ENCODE assay signal across 22 mouse cellular contexts in genomic region chr9:86599723-86600303, GRCm38 (mm10). TPM values are rescaled to one million over a fixed set of nuclear protein-coding genes. Genes with fewer than 3 reads are reported as not detected.
DNase-seq lines count a peak whose midpoint lies in the region; ATAC-seq and TF ChIP-seq lines count a peak whose summit lies in the region.
"Had no signal": no experiment of that assay in that cellular context is flagged by ENCODE, and none has a peak within 500 bp of the region (broad histone marks: within the 10 kb centered on the region; RNA-seq: fewer than 3 reads in every experiment).

No protein-coding gene starts in this region.

- H3K4me3 ChIP-seq in heart, embryonic 10.5 days = peak overlapping the region; percentile 16; the same call in 1 of the 2 replicates
- no peak overlapping the region for H3K4me3 ChIP-seq in lung, embryonic 16.5 days (ENCODE audit: low read length)
- H3K4me3 ChIP-seq in heart, embryonic 16.5 days (ENCODE audit: low read length) = no peak overlapping the region
- no peak overlapping the region for H3K4me3 ChIP-seq in intestine, postnatal 0 days (ENCODE audit: low read depth, low read length)
- H3K4me3 ChIP-seq: embryonic facial prominence, embryonic 13.5 days; hindbrain, embryonic 12.5 days; limb, embryonic 15.5 days; midbrain, embryonic 12.5 days; neural tube, embryonic 13.5 days; stomach, embryonic 15.5 days had no signal

- no peak overlapping the region for H3K9ac ChIP-seq in lung, embryonic 16.5 days (ENCODE audit: low read length)
- H3K9ac ChIP-seq in heart, embryonic 16.5 days (ENCODE audit: low read length) = peak overlapping the region; percentile 0; the same call in 1 of the 2 replicates
- H3K9ac ChIP-seq in intestine, postnatal 0 days (ENCODE audit: low read depth, low read length) = no peak overlapping the region
- H3K9ac ChIP-seq: embryonic facial prominence, embryonic 13.5 days; hindbrain, embryonic 12.5 days; limb, embryonic 15.5 days; midbrain, embryonic 12.5 days; neural tube, embryonic 13.5 days; stomach, embryonic 15.5 days had no signal

- H3K27me3 ChIP-seq in heart, embryonic 10.5 days (ENCODE audit: insufficient read depth, poor library complexity, severe bottlenecking) = no peaks in the 10 kb centered on the region
- H3K27me3 ChIP-seq in lung, embryonic 16.5 days (ENCODE audit: control insufficient read depth, insufficient read depth, low read depth, low read length) = no peaks in the 10 kb centered on the region
- no peaks in the 10 kb centered on the region for H3K27me3 ChIP-seq in heart, embryonic 16.5 days (ENCODE audit: control insufficient read depth, insufficient read depth, low read length)
- no peaks in the 10 kb centered on the region for H3K27me3 ChIP-seq in intestine, postnatal 0 days (replicated peaks; ENCODE audit: control insufficient read depth, insufficient read depth, low read length)
- H3K27me3 ChIP-seq: embryonic facial prominence, embryonic 13.5 days; hindbrain, embryonic 12.5 days; limb, embryonic 15.5 days; midbrain, embryonic 12.5 days; neural tube, embryonic 13.5 days; stomach, embryonic 15.5 days had no signal

- H3K9me3 ChIP-seq in heart, embryonic 10.5 days = no peaks in the 10 kb centered on the region
- no peaks in the 10 kb centered on the region for H3K9me3 ChIP-seq in lung, embryonic 16.5 days (ENCODE audit: control insufficient read depth, low read length)
- H3K9me3 ChIP-seq in heart, embryonic 16.5 days (replicated peaks; ENCODE audit: control insufficient read depth, low read length) = no peaks in the 10 kb centered on the region
- H3K9me3 ChIP-seq in intestine, postnatal 0 days (ENCODE audit: control insufficient read depth) = no peaks in the 10 kb centered on the region
- H3K9me3 ChIP-seq: embryonic facial prominence, embryonic 13.5 days; hindbrain, embryonic 12.5 days; limb, embryonic 15.5 days; midbrain, embryonic 12.5 days; neural tube, embryonic 13.5 days; stomach, embryonic 15.5 days had no signal

- ATAC-seq in lung, embryonic 16.5 days (ENCODE audit: low read depth) = peak; percentile 79
- peak; percentile 82 for ATAC-seq in heart, embryonic 16.5 days (replicated peaks; ENCODE audit: extremely low read depth, insufficient read depth, low FRiP score)
- ATAC-seq in intestine, postnatal 0 days = peak; percentile 68; the same call in 1 of the 2 replicates
- ATAC-seq: forebrain, embryonic 16.5 days had no signal

- 13% methylated on average over 8 of the region's 8 CpGs for WGBS in heart, embryonic 10.5 days
- 23% methylated on average over 8 of the region's 8 CpGs for WGBS in lung, embryonic 16.5 days
- 10% methylated on average over 8 of the region's 8 CpGs for WGBS in heart, embryonic 16.5 days
- 24% methylated on average over 8 of the region's 8 CpGs for WGBS in intestine, postnatal 0 days

- no peak overlapping the region for H3K4me2 ChIP-seq in lung, embryonic 16.5 days (ENCODE audit: low read depth, low read length)
- peak overlapping the region; percentile 28; the same call in 1 of the 2 replicates for H3K4me2 ChIP-seq in heart, embryonic 16.5 days (ENCODE audit: low read depth, low read length)
- no peak overlapping the region for H3K4me2 ChIP-seq in intestine, postnatal 0 days (replicated peaks; ENCODE audit: low read depth)
- H3K4me2 ChIP-seq: embryonic facial prominence, embryonic 13.5 days; hindbrain, embryonic 12.5 days; limb, embryonic 15.5 days; midbrain, embryonic 12.5 days; neural tube, embryonic 13.5 days; stomach, embryonic 15.5 days had no signal

- peak; percentile 75 for DNase-seq in heart, embryonic 10.5 days (ENCODE audit: low spot score)
- no peak for DNase-seq in heart, adult 8-10 months (ENCODE audit: low spot score)
- DNase-seq in lung, postnatal 10 days = no peak
- no peak for DNase-seq in cerebellum, adult 9-10 months
- no peak for DNase-seq in urinary bladder, postnatal 36 days (ENCODE audit: low spot score in 2 of 2)
- DNase-seq: adrenal gland, postnatal 36 days; B cell, adult 2 months; cerebellum, adult 11-12 months; cerebellum, postnatal 25 days; kidney, postnatal 36 days; right cerebral cortex, postnatal 25 days had no signal

- peaks cover 15% of the 10 kb centered on the region for H3K36me3 ChIP-seq in heart, embryonic 10.5 days
- no peaks in the 10 kb centered on the region for H3K36me3 ChIP-seq in lung, embryonic 16.5 days (ENCODE audit: control insufficient read depth, insufficient read depth, low read length)
- H3K36me3 ChIP-seq in heart, embryonic 16.5 days (ENCODE audit: control insufficient read depth, insufficient read depth) = no peaks in the 10 kb centered on the region
- no peaks in the 10 kb centered on the region; the same call in 1 of the 2 replicates for H3K36me3 ChIP-seq in intestine, postnatal 0 days (ENCODE audit: control insufficient read depth, insufficient read depth)
- H3K36me3 ChIP-seq: embryonic facial prominence, embryonic 13.5 days; hindbrain, embryonic 12.5 days; limb, embryonic 15.5 days; midbrain, embryonic 12.5 days; neural tube, embryonic 13.5 days; stomach, embryonic 15.5 days had no signal

- H3K4me1 ChIP-seq in heart, embryonic 10.5 days = peaks cover 30% of the 10 kb centered on the region
- no peaks in the 10 kb centered on the region; the same call in 1 of the 2 replicates for H3K4me1 ChIP-seq in lung, embryonic 16.5 days (replicated peaks; ENCODE audit: control insufficient read depth, insufficient read depth, low read length)
- peaks cover 12% of the 10 kb centered on the region for H3K4me1 ChIP-seq in heart, embryonic 16.5 days (ENCODE audit: control insufficient read depth, insufficient read depth, low read length)
- H3K4me1 ChIP-seq in intestine, postnatal 0 days (replicated peaks; ENCODE audit: control insufficient read depth, insufficient read depth, low read length) = no peaks in the 10 kb centered on the region
- H3K4me1 ChIP-seq: hindbrain, embryonic 12.5 days; limb, embryonic 15.5 days; midbrain, embryonic 12.5 days; neural tube, embryonic 13.5 days; stomach, embryonic 15.5 days had no signal

- no peak for TF ChIP-seq CTCF in intestine, postnatal 0 days (IDR thresholded peaks at IDR 0.05; ENCODE audit: low read depth)

- H3K27ac ChIP-seq in heart, embryonic 10.5 days = peak overlapping the region; percentile 80
- H3K27ac ChIP-seq in lung, embryonic 16.5 days (ENCODE audit: low read length) = peak overlapping the region; percentile 24; the same call in 1 of the 2 replicates
- H3K27ac ChIP-seq in heart, embryonic 16.5 days (ENCODE audit: low read length) = peak overlapping the region; percentile 82
- H3K27ac ChIP-seq in intestine, postnatal 0 days (ENCODE audit: low read depth, low read length) = no peak overlapping the region
- H3K27ac ChIP-seq: hindbrain, embryonic 12.5 days; limb, embryonic 15.5 days; macrophage; midbrain, embryonic 12.5 days; neural tube, embryonic 13.5 days; stomach, embryonic 15.5 days had no signal

RNA-seq across cellular contexts. Expression of gene Rwdd2a, which starts 28.0 kb away (rescaled TPM):
- 3.8 and 4.1 TPM in 2 replicates for polyA plus RNA-seq in heart, embryonic 10.5 days (2016; fragmentation: Nextera tagmentation; extraction: Ambion mirVana)
- under 1 TPM; 0.57 to 0.97 (median 0.64) TPM for total RNA-seq in heart, adult 8-10 months (2022)
- 5.3 and 5.9 TPM in 2 replicates for polyA plus RNA-seq in lung, embryonic 16.5 days (2015; fragmentation: Nextera tagmentation; extraction: Ambion mirVana)
- 3.9 and 5.2 TPM in 2 replicates for polyA plus RNA-seq in heart, embryonic 16.5 days (2015; fragmentation: Nextera tagmentation; extraction: Ambion mirVana)
- polyA plus RNA-seq in intestine, postnatal 0 days (2015; fragmentation: Nextera tagmentation; extraction: Ambion mirVana) = 5.8 and 6.5 TPM in 2 replicates

RNA-seq across cellular contexts. Expression of gene Pgm3, which starts 28.2 kb away (rescaled TPM):
- 32.2 and 35.3 TPM in 2 replicates for polyA plus RNA-seq in heart, embryonic 10.5 days (2016; fragmentation: Nextera tagmentation; extraction: Ambion mirVana)
- 1 to 10 TPM; 5.9 to 8.5 (median 7.0) TPM for total RNA-seq in heart, adult 8-10 months (2022)
- 39.6 and 41.1 TPM in 2 replicates for polyA plus RNA-seq in lung, embryonic 16.5 days (2015; fragmentation: Nextera tagmentation; extraction: Ambion mirVana)
- 20.1 and 20.6 TPM in 2 replicates for polyA plus RNA-seq in heart, embryonic 16.5 days (2015; fragmentation: Nextera tagmentation; extraction: Ambion mirVana)
- polyA plus RNA-seq in intestine, postnatal 0 days (2015; fragmentation: Nextera tagmentation; extraction: Ambion mirVana) = 84.4 and 85.0 TPM in 2 replicates
